Mouse (Mus musculus): ENCODE measurements around the gene Pitpnm3.

The Pitpnm3 gene

DNA sequence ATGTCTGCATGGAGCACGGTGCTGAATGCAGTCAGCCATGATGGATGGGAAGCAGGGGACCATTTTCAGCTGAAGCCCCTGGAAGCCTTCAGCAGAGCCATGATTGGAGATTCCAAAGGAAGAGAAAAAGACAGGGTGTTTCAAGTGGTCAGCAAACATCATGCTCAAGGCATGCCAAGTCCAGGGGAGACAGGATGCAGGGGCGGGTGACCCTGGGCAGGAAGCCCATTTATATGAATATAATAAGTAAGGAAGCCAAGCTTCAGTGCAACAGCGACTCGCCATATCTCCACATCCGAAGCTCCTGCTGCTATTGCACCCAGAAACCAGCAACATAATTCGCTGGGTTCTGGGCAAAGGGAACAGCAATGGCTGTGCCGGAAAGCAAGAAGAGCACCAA, 41.1 kb downstream of the Pitpnm3 start:
- no peak for DNase-seq (ENCODE audit: low spot score in 2 of 2)

DNA sequence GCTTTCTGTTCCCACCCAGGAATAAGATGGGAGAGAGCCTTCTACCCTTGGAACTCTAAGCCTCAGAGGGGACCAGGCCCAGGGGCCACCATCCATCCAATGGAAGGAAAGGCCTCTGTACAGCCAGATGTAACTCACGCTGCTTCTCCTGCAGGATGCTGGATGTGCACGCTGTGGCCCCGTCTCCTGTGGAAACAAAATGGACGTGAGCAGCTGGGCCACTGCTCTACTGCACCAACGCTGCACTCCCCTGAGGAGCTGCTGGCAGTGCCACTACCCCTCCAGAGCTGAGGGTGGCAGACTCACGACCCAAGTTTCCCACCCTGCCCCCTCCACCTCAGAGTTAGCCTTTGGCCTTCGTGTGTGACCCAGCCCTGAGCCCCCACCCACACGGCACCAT, 43.2 kb downstream of the Pitpnm3 start:
- DNase-seq (ENCODE audit: low spot score in 2 of 2) = no peak

DNA sequence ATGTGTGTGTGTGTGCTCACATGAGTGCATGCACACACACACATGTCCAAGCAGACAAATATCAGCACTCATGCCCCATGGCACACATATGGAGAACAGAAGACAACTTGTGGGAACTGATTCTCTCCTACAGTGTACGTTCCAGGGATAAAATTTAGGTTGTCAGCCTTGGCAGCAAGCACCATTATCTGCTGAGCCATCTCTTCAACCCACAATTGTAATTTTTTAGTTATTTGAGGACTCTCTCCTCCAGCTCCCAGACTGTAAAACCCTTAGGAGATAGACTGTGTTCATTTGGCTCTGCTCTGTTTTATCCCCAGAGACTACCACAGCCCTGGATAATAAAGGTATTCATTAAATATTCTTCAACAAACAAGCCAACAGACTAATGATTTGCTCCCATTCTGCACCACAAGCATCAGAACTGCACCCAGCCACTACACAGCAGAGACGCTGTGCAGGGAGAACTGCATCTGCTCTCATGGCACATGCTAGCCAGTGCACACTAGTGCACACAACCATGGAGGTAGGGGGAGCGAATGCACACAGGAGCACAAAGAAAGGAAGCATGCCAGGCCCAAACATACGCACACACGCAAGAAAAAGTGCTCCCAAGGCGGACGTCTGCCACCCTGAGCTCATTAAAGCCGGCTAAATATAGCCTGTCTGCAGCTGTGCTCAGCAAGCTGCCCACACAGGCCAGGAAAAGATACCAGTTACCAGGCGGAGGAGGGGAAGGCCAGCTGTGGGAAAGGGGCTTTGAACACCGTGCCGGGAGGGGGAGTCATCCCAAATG, 49.1 kb downstream of the Pitpnm3 start:
- DNase-seq (ENCODE audit: low spot score in 2 of 2) = no peak

DNA sequence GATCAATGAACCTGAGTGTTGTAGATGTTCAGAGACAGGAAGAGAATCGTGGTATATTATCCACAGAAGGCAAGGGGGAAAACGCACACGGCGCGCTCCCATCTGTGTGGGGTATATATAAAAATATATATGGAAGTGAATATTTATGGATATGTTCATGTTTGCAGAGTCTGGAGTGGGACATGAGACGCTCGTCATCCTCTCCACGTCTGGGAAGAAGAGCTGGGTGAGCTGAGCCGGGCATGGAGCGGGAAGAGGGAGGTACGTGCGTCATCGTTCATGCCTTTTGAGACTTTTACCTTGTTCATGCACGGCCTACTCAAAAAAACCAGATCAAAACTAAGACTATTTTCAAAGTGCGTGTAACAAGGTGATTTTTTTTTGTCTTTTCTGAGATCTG, 51.2 kb downstream of the Pitpnm3 start:
- DNase-seq (ENCODE audit: low spot score in 2 of 2) = no peak

- DNase-seq (ENCODE audit: low spot score in 2 of 2) = no peak
Measured at GRCm38 (mm10) chr11:72082601-72083000, 53.0 kb downstream of the Pitpnm3 start.

DNA sequence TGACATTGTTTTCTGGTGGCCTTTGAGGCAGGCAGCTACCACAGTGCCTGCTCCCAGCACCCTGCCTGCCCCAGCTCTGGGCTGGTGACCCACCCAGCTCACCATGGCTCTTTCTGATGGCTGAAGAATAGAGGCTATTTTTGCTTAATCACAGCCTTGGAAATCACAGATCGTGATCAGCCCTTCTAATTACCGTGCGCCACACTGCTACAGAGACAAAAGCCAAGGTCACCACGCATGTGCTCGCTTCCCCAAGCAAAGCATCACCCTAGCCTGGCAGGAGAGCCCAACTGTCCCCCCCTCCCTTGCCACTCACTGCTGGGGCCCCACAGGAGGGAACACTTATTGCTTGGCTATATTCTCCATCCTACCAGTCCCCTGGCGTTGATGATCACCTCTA, 55.1 kb downstream of the Pitpnm3 start:
- no peak for DNase-seq (ENCODE audit: low spot score in 2 of 2)

DNA sequence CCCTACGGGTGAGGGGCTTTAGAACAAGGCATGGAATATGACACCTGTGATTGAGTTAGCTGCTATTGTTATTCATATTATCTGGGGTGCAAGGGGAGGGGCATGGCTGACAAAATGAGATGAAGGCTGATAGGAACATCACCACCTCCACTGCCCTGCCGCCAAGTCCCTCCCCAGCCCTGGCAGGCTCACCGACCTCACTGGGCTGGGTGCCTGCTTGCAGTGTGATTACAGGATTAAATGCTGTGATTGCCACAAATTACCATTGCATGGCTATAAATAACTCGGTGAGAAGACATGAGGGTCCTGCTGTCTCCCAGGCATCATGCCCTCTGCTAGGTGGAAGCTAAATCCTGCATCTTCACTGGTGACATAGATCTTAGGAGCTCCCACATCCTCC, 56.9 kb downstream of the Pitpnm3 start:
- DNase-seq (ENCODE audit: low spot score in 2 of 2) = no peak

GRCm38 (mm10) chr11:72078056-72078455, 57.5 kb downstream of the Pitpnm3 start:
- DNase-seq (ENCODE audit: low spot score in 2 of 2) = no peak

- no peak for DNase-seq (ENCODE audit: low spot score in 2 of 2)
Measured at GRCm38 (mm10) chr11:72074230-72074629, 61.3 kb downstream of the Pitpnm3 start.

- DNase-seq (ENCODE audit: low spot score in 2 of 2) = no peak
Measured at GRCm38 (mm10) chr11:72072331-72072905, 63.2 kb downstream of the Pitpnm3 start.

DNA sequence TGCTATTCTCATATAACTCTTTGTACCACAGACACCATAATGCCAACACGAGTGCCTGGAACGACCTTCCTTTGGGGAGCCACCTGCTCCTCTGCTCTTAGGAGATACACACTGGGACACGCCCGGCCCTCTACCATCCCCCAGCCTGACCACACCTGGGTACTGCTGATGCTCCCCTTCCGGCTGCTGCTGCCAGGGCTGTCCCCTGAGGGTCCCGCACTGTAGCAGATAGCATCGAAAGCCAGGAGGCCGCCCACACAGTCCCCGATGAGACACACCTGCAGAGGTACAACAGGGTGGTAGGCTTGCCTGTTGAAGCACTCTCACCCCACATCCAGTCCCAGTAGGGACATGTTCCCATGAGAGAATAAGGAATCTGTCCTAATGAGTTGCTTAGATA, 64.8 kb downstream of the Pitpnm3 start:
- DNase-seq (ENCODE audit: low spot score in 2 of 2) = no peak

GRCm38 (mm10) chr11:72068026-72068425, 67.6 kb downstream of the Pitpnm3 start:
- no peak for DNase-seq (ENCODE audit: low spot score in 2 of 2)

DNA sequence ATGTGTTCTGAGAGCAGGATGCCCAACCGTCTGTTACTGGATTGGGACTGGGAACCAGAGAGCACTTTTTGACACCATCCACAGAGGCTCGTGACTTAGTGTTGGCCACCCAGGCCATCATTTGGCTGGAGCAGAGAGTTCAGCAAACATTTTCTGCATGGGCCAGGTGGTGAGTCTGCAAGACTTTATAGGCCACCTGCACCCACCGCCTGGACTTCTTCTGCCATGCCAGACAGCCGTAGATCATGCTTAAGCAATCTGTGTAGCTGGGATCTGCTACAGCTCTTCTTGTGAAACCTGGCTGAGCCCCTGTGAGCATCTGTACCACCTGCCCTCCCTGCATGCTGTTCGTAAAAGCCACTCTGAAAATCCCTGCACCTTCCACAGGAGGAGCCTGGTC, 68.3 kb downstream of the Pitpnm3 start:
- no peak for DNase-seq (ENCODE audit: low spot score in 2 of 2)

- DNase-seq (ENCODE audit: low spot score in 2 of 2) = peak in 1 of 2 experiments; percentile 31
Measured at GRCm38 (mm10) chr11:72066330-72066729, 69.2 kb downstream of the Pitpnm3 start.

- no peak for DNase-seq (ENCODE audit: low spot score in 2 of 2)
Measured at GRCm38 (mm10) chr11:72065103-72065502, 70.5 kb downstream of the Pitpnm3 start.

DNA sequence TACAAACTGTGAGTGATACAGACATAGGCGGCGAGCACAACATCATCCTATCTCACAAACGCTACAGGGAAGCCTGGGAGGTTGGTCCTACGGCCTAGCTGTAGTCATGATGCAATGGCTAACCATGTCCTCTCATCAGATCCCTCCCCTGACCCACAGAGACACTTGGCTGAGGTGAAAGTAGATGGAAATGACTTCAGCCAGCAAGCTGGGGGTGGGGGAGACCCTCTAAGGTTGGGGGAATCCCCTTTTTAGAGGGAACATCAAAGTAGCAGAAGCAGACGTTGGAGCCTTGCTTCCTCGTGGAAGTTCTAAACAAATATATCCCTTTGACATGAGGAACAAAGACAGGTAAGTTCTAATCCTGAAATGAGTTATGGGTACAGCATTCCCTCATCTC, 71.2 kb downstream of the Pitpnm3 start:
- no peak for DNase-seq (ENCODE audit: low spot score in 2 of 2)

- DNase-seq (ENCODE audit: low spot score in 2 of 2) = no peak
Measured at GRCm38 (mm10) chr11:72061093-72061620, 74.4 kb downstream of the Pitpnm3 start.

DNA sequence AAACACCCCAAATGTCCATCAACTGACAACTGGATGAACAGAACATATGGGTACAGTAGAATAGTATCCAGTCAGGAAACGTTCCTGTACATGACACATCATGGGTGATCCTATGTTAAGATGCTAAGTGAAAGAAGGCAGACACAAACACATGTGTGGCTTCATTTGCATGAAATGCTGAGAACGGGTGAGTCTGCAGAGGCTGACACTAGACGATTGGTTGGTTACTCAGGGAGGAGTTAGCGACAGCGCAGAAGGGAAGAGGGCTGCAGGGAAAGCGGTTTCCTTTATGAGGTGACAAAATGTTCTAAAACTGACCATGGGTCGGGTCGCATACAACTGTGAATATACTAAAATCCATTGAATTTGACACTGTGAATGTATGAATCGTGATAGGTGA, 75.2 kb downstream of the Pitpnm3 start:
- DNase-seq (ENCODE audit: low spot score in 2 of 2) = no peak

DNA sequence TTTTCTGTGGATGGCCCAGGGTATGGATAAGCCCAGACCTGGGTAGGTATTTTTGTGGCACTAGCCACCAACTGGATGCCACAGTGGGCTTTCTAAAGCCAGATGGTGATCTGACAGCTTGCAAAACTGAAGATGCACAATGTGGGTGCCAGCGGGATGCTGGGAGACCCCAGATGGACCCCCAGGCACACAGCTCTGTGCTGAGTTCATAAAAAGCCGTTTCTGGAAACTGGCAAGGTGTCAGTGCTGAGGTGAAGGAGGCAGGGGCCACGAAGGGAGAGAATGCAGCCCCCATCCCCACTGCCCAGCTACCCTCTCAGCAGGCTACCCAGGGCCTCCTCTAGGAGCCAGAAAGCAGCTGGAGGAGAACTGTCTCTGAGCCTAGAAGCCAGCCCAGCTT, 78.4 kb downstream of the Pitpnm3 start:
- no peak for DNase-seq (ENCODE audit: low spot score in 2 of 2)

- no peak for DNase-seq (ENCODE audit: low spot score in 2 of 2)
Measured at GRCm38 (mm10) chr11:72055176-72055575, 80.4 kb downstream of the Pitpnm3 start.

- peak; percentile 38 to 78 for DNase-seq (ENCODE audit: low spot score in 2 of 2)
Measured at GRCm38 (mm10) chr11:72052636-72053035, 82.9 kb downstream of the Pitpnm3 start.

- DNase-seq (ENCODE audit: low spot score in 2 of 2) = no peak
Measured at GRCm38 (mm10) chr11:72052221-72052620, 83.4 kb downstream of the Pitpnm3 start.
